Mouse (Mus musculus) hindbrain, embryonic 13.5 days (tissue): ENCODE measurements around the gene Vmn2r1. TPM values are rescaled to one million over a fixed set of nuclear protein-coding genes. Genes with fewer than 3 reads are reported as not detected.

ENCODE experiments used
- ATAC-seq: fragments of 200-750 bp; cut with Nextera tagmentation; 2 replicates; pipeline ENCODE4 v1.8.0; 2017; ENCODE audit warnings: moderate TSS enrichment; ENCODE audit not compliant: low FRiP score
- H3K27ac ChIP-seq: fragments of 300-500 bp; sonication (generic); 2 replicates; pipeline ENCODE4 v1.5.1; 2015; ENCODE audit warnings: inconsistent platforms, mild to moderate bottlenecking, moderate library complexity
- H3K27me3 ChIP-seq: fragments of 300-500 bp; sonication (generic); 2 replicates; pipeline ENCODE4 v1.6.1; 2015; ENCODE audit warnings: mild to moderate bottlenecking, inconsistent platforms
- H3K36me3 ChIP-seq: fragments of 300-500 bp; sonication (generic); 2 replicates; pipeline ENCODE4 v1.6.1; 2015; ENCODE audit warnings: mild to moderate bottlenecking, inconsistent platforms
- H3K4me1 ChIP-seq: fragments of 300-500 bp; sonication (generic); replicated peaks from 2 replicates; pipeline ENCODE4 v1.6.1; 2015; ENCODE audit warnings: inconsistent platforms
- H3K4me2 ChIP-seq: fragments of 300-500 bp; sonication (generic); 2 replicates; pipeline ENCODE4 v1.6.1; 2015; ENCODE audit warnings: inconsistent platforms, mild to moderate bottlenecking, moderate library complexity
- H3K4me3 ChIP-seq: fragments of 300-500 bp; sonication (generic); 2 replicates; pipeline ENCODE4 v1.5.1; 2015; ENCODE audit warnings: mild to moderate bottlenecking, inconsistent platforms
- H3K9ac ChIP-seq: fragments of 300-500 bp; sonication (generic); 2 replicates; pipeline ENCODE4 v1.6.1; 2015; ENCODE audit warnings: mild to moderate bottlenecking, inconsistent platforms
- H3K9me3 ChIP-seq: fragments of 300-500 bp; sonication (generic); 2 replicates; pipeline ENCODE4 v1.6.1; 2016; ENCODE audit warnings: inconsistent platforms
- WGBS: fragments of 180-500 bp; shearing (Covaris S2); methylation state at CpG from one replicate; pipeline ENCODE4 v1.1.7; 2015; 5-methylcytosine and 5-hydroxymethylcytosine counted together
- polyA plus RNA-seq: library from polyadenylated mRNA; unstranded; fragments of >200 nt; fragmentation: Nextera tagmentation; extraction: Ambion mirVana; gene quantifications from 2 replicates; pipeline ENCODE4 v1.2.1, GENCODE M21; 2015

Gene Vmn2r1
- polyA plus RNA-seq, result 0.09 and 0.19 TPM in 2 replicates

DNA sequence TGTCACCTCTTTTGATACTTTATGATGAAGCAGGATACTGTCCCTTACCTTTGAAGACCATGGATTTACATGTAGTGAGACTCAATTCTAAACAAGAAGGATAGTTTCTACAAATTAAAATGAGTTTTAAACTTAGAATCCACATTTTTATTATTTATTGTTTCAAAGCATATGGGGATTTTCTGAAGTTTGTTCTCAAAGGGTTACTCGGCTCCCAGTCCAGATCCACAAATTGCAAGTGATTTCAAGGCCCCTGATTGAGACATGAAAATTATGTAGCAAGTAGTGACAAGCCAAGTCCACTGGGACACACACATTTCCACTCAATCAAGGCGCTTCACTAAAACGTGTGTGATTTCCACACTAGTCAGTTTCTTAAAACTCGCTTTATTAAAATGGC, at the start of gene Vmn2r1:
TSS of gene Vmn2r1 (plus strand) at position 301 of the 400 bp plus-strand sequence.
- H3K4me1 ChIP-seq, result no peaks in the 10 kb centered on the region
- H3K4me3 ChIP-seq, result no peak within 1 kb of the TSS
- no peaks in the 10 kb centered on the region for H3K9me3 ChIP-seq
- WGBS, result 84% methylated on average over 4 of the region's 4 CpGs
- no peaks in the 10 kb centered on the region for H3K27me3 ChIP-seq
- no peak within 1 kb of the TSS for H3K27ac ChIP-seq
- no peak for ATAC-seq
- no peak within 1 kb of the TSS for H3K9ac ChIP-seq
- H3K4me2 ChIP-seq, result no peak within 1 kb of the TSS
- H3K36me3 ChIP-seq, result no peaks in the 10 kb centered on the region

GRCm38 (mm10) chr3:64038136-64038841, 43.1 kb upstream of the Vmn2r1 start:
- WGBS, result 82% methylated on average over 7 of the region's 7 CpGs
- no peaks in the 10 kb centered on the region for H3K27me3 ChIP-seq

DNA sequence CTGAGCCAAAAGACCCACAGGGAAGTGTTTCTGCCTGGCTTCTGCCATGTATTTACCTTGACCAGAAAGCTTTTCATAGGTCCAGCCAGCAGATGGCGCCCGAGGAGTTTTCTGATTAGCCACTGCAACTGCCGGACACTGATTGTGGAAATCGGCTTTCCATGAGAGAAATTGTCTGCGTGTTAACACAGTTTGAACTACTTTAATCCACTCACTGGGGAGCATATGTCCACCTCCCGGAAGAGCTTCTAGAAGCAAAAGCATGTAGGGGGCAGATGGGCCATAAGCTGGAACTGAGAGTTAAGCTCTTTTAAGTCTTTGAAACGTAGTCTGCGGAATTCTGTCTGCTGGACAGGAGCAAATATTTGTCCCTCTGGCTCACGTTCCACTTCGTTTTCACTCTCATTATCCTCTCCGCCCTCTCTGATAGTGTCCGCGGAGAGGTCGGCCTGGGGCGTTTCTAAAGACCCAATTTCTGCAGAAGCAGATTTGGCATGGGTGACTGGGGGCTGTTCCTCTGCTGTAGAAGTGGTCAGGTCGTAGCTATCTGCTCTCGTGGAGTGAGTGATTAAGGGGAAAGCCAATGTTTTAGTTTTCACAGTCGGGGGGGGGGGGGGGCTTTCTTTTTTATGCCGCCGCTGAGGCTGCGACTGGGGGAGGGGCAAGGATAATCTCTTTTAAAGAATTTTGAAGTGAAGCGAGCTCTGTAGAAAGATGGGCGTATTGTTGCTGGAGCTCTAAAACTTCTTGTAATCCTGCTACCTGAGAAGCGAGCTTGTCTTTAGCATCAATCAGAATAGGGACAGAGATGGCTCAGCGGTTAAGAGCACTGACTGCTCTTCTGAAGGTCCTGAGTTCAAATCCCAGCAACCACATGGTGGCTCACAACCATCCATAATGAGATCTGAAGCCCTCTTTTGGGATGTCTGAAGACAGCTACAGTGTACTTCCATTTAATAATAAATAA, 41.2 kb upstream of the Vmn2r1 start:
- no peaks in the 10 kb centered on the region; the same call in 1 of the 2 replicates for H3K4me1 ChIP-seq
- no peaks in the 10 kb centered on the region for H3K27me3 ChIP-seq
- H3K27ac ChIP-seq, result 0 out of 2 replicates have a peak overlapping the region, but pooled peaks have one; percentile 18
- no peaks in the 10 kb centered on the region for H3K36me3 ChIP-seq
- peak overlapping the region; percentile 33 for H3K4me3 ChIP-seq
- H3K4me2 ChIP-seq, result peak overlapping the region; percentile 72
- H3K9ac ChIP-seq, result peak overlapping the region; percentile 67
- H3K9me3 ChIP-seq, result no peaks in the 10 kb centered on the region
- peak; percentile 89 for ATAC-seq
- 14% methylated on average over 25 of the region's 25 CpGs for WGBS

More at GRCm38 (mm10) chr3:64038136-64038841, 43.1 kb upstream of the Vmn2r1 start:
- Histone ChIP-seq H3K27ac (no peak overlapping the region), H3K4me1 (no peaks in the 10 kb centered on the region; the same call in 1 of the 2 replicates), H3K4me3 (no peak overlapping the region), H3K9ac (no peak overlapping the region), H3K36me3 (no peaks in the 10 kb centered on the region), H3K9me3 (no peaks in the 10 kb centered on the region), H3K4me2 (no peak overlapping the region)
- no peak for ATAC-seq

GRCm38 (mm10) chr3:64112707-64113106, 31.4 kb downstream of the Vmn2r1 start:
- H3K27me3 ChIP-seq, result no peaks in the 10 kb centered on the region
- 94% methylated on average over 1 of the region's 1 CpGs for WGBS
- no peaks in the 10 kb centered on the region for H3K4me1 ChIP-seq
- no peak overlapping the region for H3K4me2 ChIP-seq
- no peaks in the 10 kb centered on the region for H3K36me3 ChIP-seq
- no peak overlapping the region for H3K9ac ChIP-seq
- no peaks in the 10 kb centered on the region for H3K9me3 ChIP-seq
- no peak overlapping the region for H3K27ac ChIP-seq
- H3K4me3 ChIP-seq, result no peak overlapping the region
- peak; percentile 79 for ATAC-seq

DNA sequence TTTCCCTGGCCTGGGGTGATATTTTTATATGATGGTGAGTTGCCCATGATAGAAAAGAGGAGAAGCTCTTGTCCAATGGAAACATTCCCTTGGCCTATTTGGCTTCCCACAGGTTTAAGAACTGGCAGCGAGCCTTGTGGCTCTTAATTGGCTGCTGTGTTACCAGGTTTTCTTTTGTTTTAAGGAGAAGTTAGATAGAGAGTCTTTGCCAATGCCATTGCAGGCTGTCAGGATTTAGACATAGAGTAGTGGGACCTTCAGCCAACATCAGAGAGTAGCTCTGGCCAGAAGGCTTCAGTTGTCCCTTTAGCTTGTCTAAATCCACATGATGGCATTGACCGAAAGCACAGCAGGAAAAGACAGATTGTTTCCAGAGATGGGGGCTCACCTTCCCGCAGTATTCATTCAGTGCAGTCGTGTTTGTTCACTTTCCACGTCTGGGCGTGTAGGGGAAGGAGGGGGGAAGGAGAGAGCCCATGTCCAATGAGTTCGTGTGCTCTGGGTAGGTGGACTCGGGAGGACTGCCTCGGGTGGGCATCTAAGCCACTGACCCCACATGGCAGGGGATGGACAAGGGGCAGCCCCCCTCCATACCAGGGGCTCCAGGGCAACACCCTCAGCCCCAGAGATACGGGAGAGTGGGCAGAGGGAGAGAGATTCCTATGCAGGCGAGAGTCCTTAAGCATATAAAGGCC, 32.2 kb downstream of the Vmn2r1 start:
- Histone ChIP-seq H3K27ac (no peak overlapping the region), H3K4me2 (no peak overlapping the region), H3K4me3 (no peak overlapping the region), H3K9ac (no peak overlapping the region), H3K27me3 (no peaks in the 10 kb centered on the region), H3K4me1 (no peaks in the 10 kb centered on the region), H3K36me3 (no peaks in the 10 kb centered on the region), H3K9me3 (no peaks in the 10 kb centered on the region)
- 91% methylated on average over 11 of the region's 11 CpGs for WGBS
- ATAC-seq, result peak; percentile 44; the same call in 1 of the 2 replicates

GRCm38 (mm10) chr3:64141878-64142508, 60.6 kb downstream of the Vmn2r1 start, which contains the start of gene Vmn2r2:
Gene Vmn2r2, minus strand, starts transcription at chr3:64141928.
- H3K4me3 ChIP-seq, result no peak within 1 kb of the TSS
- peak; percentile 80 for ATAC-seq
- no peak within 1 kb of the TSS for H3K4me2 ChIP-seq
- no peaks in the 10 kb centered on the region for H3K27me3 ChIP-seq
- no peak within 1 kb of the TSS for H3K27ac ChIP-seq
- 76% methylated on average over 2 of the region's 2 CpGs for WGBS
- no peak within 1 kb of the TSS for H3K9ac ChIP-seq
- no peaks in the 10 kb centered on the region for H3K4me1 ChIP-seq
- no peaks in the 10 kb centered on the region for H3K9me3 ChIP-seq
- no peaks in the 10 kb centered on the region for H3K36me3 ChIP-seq

Other genes starting within 250 kb of the Vmn2r1 start
- gene Plch1, start 182.1 kb upstream of the Vmn2r1 start, polyA plus RNA-seq, result 11.1 and 12.2 TPM in 2 replicates
- 5.3 and 6.4 TPM in 2 replicates for gene E130311K13Rik, start 152.1 kb upstream of the Vmn2r1 start, polyA plus RNA-seq
- 15.1 and 15.5 TPM in 2 replicates for gene Slc33a1, start 116.8 kb upstream of the Vmn2r1 start, polyA plus RNA-seq
- 44.5 and 47.4 TPM in 2 replicates for gene Gmps, start 105.4 kb upstream of the Vmn2r1 start, polyA plus RNA-seq
- not detected in 2 replicates for gene Vmn2r2, start 60.4 kb downstream of the Vmn2r1 start, polyA plus RNA-seq
- not detected in 2 replicates for gene Vmn2r3, start 208.2 kb downstream of the Vmn2r1 start, polyA plus RNA-seq